Mouse (Mus musculus): Measurements from ENCODE around the gene Lyl1. TPM values are rescaled to one million over a fixed set of nuclear protein-coding genes. Genes with fewer than 3 reads are reported as not detected.
A peak's percentile ranks its signal among the peaks of the same experiment; 100 is the strongest.

Lyl1 gene
- polyA plus RNA-seq, 1 experiment from 2014 or later, result 3.9 TPM

- no peak overlapping the region for H3K4me2 ChIP-seq
- peaks cover 35% of the 10 kb centered on the region for H3K27me3 ChIP-seq
- H3K4me3 ChIP-seq (replicated peaks), result no peak overlapping the region
- H3K9ac ChIP-seq, result no peak overlapping the region
- H3K4me1 ChIP-seq, result peaks cover 8% of the 10 kb centered on the region; the same call in 1 of the 2 replicates
- peaks cover 54% of the 10 kb centered on the region for H3K36me3 ChIP-seq (replicated peaks)
- no peaks in the 10 kb centered on the region for H3K9me3 ChIP-seq
- WGBS, result 93% methylated on average over 5 of the region's 5 CpGs
- ATAC-seq (ENCODE audit: low FRiP score), result no peak
- H3K27ac ChIP-seq, result no peak overlapping the region
Observed at GRCm38 (mm10) chr8:84698288-84698687, 3.0 kb upstream of the Lyl1 start.

DNA sequence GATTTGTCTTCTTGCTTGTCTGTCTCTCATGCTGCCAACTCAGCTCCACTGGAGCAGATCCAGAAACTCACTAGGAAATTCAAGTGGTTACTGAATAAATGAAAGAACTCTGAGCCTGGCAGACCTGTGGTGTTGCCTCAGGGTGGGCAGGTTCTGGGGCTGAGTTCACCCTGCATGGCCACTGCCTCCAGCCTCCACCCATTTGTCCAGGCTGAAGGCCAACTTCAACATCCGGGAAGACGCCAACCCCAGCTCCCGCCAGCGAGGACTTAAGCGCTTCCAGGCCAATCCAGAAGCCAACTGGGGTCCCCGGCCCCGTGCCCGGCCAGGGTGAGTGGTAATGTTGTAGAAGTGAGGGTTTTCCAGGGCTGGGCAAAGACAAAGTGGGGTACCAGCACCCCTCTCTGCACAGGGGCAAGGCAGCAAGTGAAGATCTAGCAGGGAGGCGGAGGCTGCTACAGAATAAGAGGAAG is 2.3 kb upstream of the Lyl1 start:
- Histone ChIP-seq H3K4me1 (peaks cover 12% of the 10 kb centered on the region), H3K27me3 (peaks cover 41% of the 10 kb centered on the region), H3K4me2 (no peak overlapping the region), H3K9me3 (no peaks in the 10 kb centered on the region), H3K36me3 (replicated peaks) (peaks cover 48% of the 10 kb centered on the region), H3K27ac (no peak overlapping the region), H3K9ac (no peak overlapping the region), H3K4me3 (replicated peaks) (no peak overlapping the region)
- WGBS, result 92% methylated on average over 9 of the region's 9 CpGs
- no peak for ATAC-seq (ENCODE audit: low FRiP score)

- Histone ChIP-seq H3K4me1 (peaks cover 20% of the 10 kb centered on the region), H3K36me3 (replicated peaks) (peaks cover 42% of the 10 kb centered on the region), H3K27ac (0 out of 2 replicates have a peak overlapping the region, but pooled peaks have one; percentile 5), H3K27me3 (peaks cover 51% of the 10 kb centered on the region), H3K4me2 (no peak overlapping the region), H3K9ac (no peak overlapping the region), H3K9me3 (no peaks in the 10 kb centered on the region), H3K4me3 (replicated peaks) (no peak overlapping the region)
- 67% methylated on average over 7 of the region's 7 CpGs for WGBS
- ATAC-seq (ENCODE audit: low FRiP score), result no peak
Observed at GRCm38 (mm10) chr8:84699861-84700322, 1.4 kb upstream of the Lyl1 start.

GRCm38 (mm10) chr8:84700526-84700925 is 731 bp upstream of the Lyl1 start:
- no peak overlapping the region for H3K9ac ChIP-seq
- no peak overlapping the region for H3K4me3 ChIP-seq (replicated peaks)
- no peak overlapping the region for H3K4me2 ChIP-seq
- peaks cover 57% of the 10 kb centered on the region for H3K27me3 ChIP-seq
- ATAC-seq (ENCODE audit: low FRiP score), result no peak
- WGBS, result 81% methylated on average over 5 of the region's 5 CpGs
- H3K36me3 ChIP-seq (replicated peaks), result peaks cover 36% of the 10 kb centered on the region
- peaks cover 26% of the 10 kb centered on the region for H3K4me1 ChIP-seq
- no peak overlapping the region for H3K27ac ChIP-seq
- H3K9me3 ChIP-seq, result no peaks in the 10 kb centered on the region

- Histone ChIP-seq H3K4me1 (peaks cover 41% of the 10 kb centered on the region), H3K9ac (no peak overlapping the region), H3K36me3 (replicated peaks) (peaks cover 21% of the 10 kb centered on the region), H3K27ac (no peak overlapping the region), H3K9me3 (no peaks in the 10 kb centered on the region), H3K27me3 (peaks cover 73% of the 10 kb centered on the region), H3K4me3 (replicated peaks) (peak overlapping the region; percentile 17; the same call in 1 of the 2 replicates), H3K4me2 (peak overlapping the region; percentile 17; the same call in 1 of the 2 replicates)
- no peak for ATAC-seq (ENCODE audit: low FRiP score)
- WGBS, result 75% methylated on average over 9 of the region's 9 CpGs
Observed at GRCm38 (mm10) chr8:84702561-84702960, 1.3 kb downstream of the Lyl1 start.

- Histone ChIP-seq H3K9me3 (no peaks in the 10 kb centered on the region), H3K36me3 (replicated peaks) (peaks cover 16% of the 10 kb centered on the region), H3K9ac (no peak overlapping the region), H3K27ac (no peak overlapping the region), H3K4me1 (peaks cover 45% of the 10 kb centered on the region), H3K4me2 (peak overlapping the region; percentile 17; the same call in 1 of the 2 replicates), H3K4me3 (replicated peaks) (no peak overlapping the region), H3K27me3 (peaks cover 78% of the 10 kb centered on the region)
- 82% methylated on average over 6 of the region's 6 CpGs for WGBS
- no peak for ATAC-seq (ENCODE audit: low FRiP score)
Observed at GRCm38 (mm10) chr8:84702963-84703465, 1.8 kb downstream of the Lyl1 start.

- 8% methylated on average over 38 of the region's 38 CpGs for WGBS
- ATAC-seq (ENCODE audit: low FRiP score), result no peak
- Histone ChIP-seq H3K27ac (peak overlapping the region; percentile 66; the same call in 1 of the 2 replicates), H3K4me3 (replicated peaks) (peak overlapping the region; percentile 15; the same call in 1 of the 2 replicates), H3K27me3 (peaks cover 83% of the 10 kb centered on the region), H3K9me3 (no peaks in the 10 kb centered on the region), H3K9ac (no peak overlapping the region; the same call in 1 of the 2 replicates), H3K36me3 (replicated peaks) (peaks cover 10% of the 10 kb centered on the region; the same call in 1 of the 2 replicates), H3K4me1 (peaks cover 52% of the 10 kb centered on the region), H3K4me2 (peak overlapping the region; percentile 47)
Observed at GRCm38 (mm10) chr8:84703466-84704249, 2.4 kb downstream of the Lyl1 start.

GRCm38 (mm10) chr8:84704356-84704755 is 3.1 kb downstream of the Lyl1 start:
- H3K36me3 ChIP-seq (replicated peaks), result peaks cover 3% of the 10 kb centered on the region; the same call in 1 of the 2 replicates
- 0 out of 2 replicates have a peak, but pooled peaks have one; percentile 34 for ATAC-seq (ENCODE audit: low FRiP score)
- H3K9me3 ChIP-seq, result no peaks in the 10 kb centered on the region
- peaks cover 59% of the 10 kb centered on the region for H3K4me1 ChIP-seq
- H3K27ac ChIP-seq, result peak overlapping the region; percentile 66; the same call in 1 of the 2 replicates
- peak overlapping the region; percentile 30 for H3K4me3 ChIP-seq (replicated peaks)
- peaks cover 89% of the 10 kb centered on the region for H3K27me3 ChIP-seq
- peak overlapping the region; percentile 47 for H3K4me2 ChIP-seq
- under 1% methylated on average over 16 of the region's 16 CpGs for WGBS
- no peak overlapping the region for H3K9ac ChIP-seq

DNA sequence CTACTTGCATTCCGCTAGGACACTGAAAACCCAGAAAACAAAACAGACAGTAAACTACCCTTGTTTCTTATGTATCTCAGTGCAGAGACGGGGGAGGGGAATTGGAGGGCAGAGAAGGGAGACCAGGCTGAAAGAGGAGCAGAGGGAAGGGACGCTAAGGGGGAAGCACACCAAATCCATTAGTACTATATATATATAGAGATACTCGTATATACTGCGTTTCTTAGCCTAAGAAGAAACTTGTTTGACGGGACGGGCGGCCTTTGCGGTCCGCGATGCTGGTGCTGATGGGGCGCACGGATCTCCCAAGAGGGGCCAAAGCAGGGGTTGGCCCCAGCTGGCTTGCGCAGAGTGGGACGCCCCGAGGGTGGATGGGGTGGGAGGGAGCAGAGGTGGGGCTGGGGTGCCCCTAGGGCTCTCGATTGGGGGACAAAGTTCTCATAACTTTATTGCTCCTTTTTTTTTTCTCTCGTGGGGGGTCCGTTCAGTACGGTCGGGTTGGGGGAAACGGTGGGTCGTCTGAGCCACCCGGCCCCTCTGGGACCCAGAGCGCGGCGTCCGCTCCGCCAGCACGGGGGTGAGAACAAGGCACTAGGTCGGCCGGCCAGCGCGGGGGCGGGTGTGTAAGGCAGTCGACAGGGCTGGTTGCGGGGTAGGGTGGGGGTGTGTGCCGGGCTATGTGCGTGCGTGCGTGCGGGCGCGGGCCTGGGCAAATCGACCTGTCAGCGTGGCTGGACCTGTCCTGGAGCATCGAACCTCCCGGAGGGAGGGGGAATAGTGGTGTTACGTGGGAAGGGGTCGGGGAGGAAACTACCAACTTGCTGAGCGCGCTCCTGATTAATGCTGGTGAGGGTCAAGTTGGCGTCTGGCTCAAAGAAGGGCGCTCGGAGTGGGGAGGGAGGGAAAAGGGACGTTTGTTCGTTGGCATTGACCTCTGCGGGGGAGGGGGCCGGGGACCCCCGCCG is 3.9 kb downstream of the Lyl1 start:
- no peaks in the 10 kb centered on the region for H3K9me3 ChIP-seq
- no peak for ATAC-seq (ENCODE audit: low FRiP score)
- H3K4me2 ChIP-seq, result peak overlapping the region; percentile 47
- no peaks in the 10 kb centered on the region for H3K36me3 ChIP-seq (replicated peaks)
- peak overlapping the region; percentile 30 for H3K4me3 ChIP-seq (replicated peaks)
- H3K27me3 ChIP-seq, result peaks cover 86% of the 10 kb centered on the region
- peak overlapping the region; percentile 56 for H3K9ac ChIP-seq
- 1% methylated on average over 61 of the region's 61 CpGs for WGBS
- peaks cover 67% of the 10 kb centered on the region for H3K4me1 ChIP-seq
- peak overlapping the region; percentile 66; the same call in 1 of the 2 replicates for H3K27ac ChIP-seq

- Histone ChIP-seq H3K27me3 (peaks cover 82% of the 10 kb centered on the region), H3K4me2 (peak overlapping the region; percentile 47), H3K9ac (peak overlapping the region; percentile 57; the same call in 1 of the 2 replicates), H3K27ac (peak overlapping the region; percentile 66; the same call in 1 of the 2 replicates), H3K9me3 (no peaks in the 10 kb centered on the region), H3K36me3 (replicated peaks) (no peaks in the 10 kb centered on the region), H3K4me3 (replicated peaks) (peak overlapping the region; percentile 30), H3K4me1 (peaks cover 73% of the 10 kb centered on the region)
- no peak for ATAC-seq (ENCODE audit: low FRiP score)
- WGBS, result 2% methylated on average over 12 of the region's 12 CpGs
Observed at GRCm38 (mm10) chr8:84705960-84706359, 4.7 kb downstream of the Lyl1 start.

DNA sequence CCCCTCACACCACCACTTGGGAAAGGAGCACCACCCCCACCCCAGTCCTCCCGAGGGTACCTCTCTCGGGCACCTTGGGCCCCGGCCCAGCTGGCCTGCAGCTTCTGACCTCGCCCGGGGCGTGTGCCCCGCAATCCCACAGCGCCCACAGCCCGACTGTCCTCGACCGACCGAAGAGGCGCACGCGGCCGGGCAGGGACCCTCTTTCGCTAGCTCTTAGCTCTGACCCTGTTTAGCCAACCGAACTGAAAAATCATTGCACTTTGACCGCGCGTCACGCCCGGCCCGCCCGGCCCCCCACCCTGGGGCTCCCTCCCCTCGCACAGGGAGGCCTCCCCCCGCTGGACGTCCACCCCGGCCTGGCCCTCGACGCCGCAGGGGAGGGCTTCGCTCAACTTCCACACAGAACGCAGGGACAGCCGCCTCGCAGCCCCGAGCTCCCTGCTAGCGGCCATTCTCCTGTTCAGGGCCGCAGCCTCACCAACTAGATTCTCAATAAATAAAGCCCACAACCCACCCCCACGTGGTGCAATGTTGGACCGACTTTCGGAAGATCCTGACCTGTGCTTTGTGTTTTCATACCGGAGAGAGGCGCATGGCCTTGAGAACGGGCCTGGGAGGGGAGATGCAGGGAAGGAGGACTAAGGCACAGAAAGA is 5.5 kb downstream of the Lyl1 start:
- H3K36me3 ChIP-seq (replicated peaks), result no peaks in the 10 kb centered on the region
- H3K27me3 ChIP-seq, result peaks cover 81% of the 10 kb centered on the region
- H3K9ac ChIP-seq, result peak overlapping the region; percentile 57
- peak overlapping the region; percentile 39 for H3K4me2 ChIP-seq
- 1% methylated on average over 45 of the region's 45 CpGs for WGBS
- peaks cover 75% of the 10 kb centered on the region for H3K4me1 ChIP-seq
- ATAC-seq (ENCODE audit: low FRiP score), result no peak
- peak overlapping the region; percentile 84 for H3K27ac ChIP-seq
- H3K9me3 ChIP-seq, result no peaks in the 10 kb centered on the region
- H3K4me3 ChIP-seq (replicated peaks), result peak overlapping the region; percentile 33
